Mouse (Mus musculus) Patski (cell line): Measurements from ENCODE around the gene Dpy19l1. TPM values are rescaled to one million over a fixed set of nuclear protein-coding genes. Genes with fewer than 3 reads are reported as not detected.

Experiments
- ATAC-seq: fragments of 100-300 bp; one replicate; pipeline ENCODE4 v1.8.0; 2021
- CTCF ChIA-PET: fragments of 350-600 bp; sonication (Branson Sonifier 250); formaldehyde crosslinking; loops from one replicate; lab custom pipeline; 2022; ENCODE audit warnings: inconsistent platforms; lab: Charles Lee
- POLR2A ChIA-PET: fragments of 350-600 bp; sonication (Branson Sonifier 250); formaldehyde crosslinking; loops from one replicate; lab custom pipeline; 2022; ENCODE audit warnings: antibody characterized with exemption, inconsistent platforms; lab: Charles Lee
- DNase-seq: peaks from one replicate; pipeline ENCODE4 v3.0.0-alpha.2; 2011; ENCODE audit warnings: low read depth, low spot score
- H3K27me3 ChIP-seq: fragments of 371-371 bp; one replicate; pipeline ENCODE4 v1.5.1; 2021
- CTCF ChIP-seq: fragments of 100-300 bp; IDR thresholded peaks from one replicate; pipeline ENCODE4 v1.5.1; 2021
- in situ Hi-C: fragments of 300-500 bp; cut with MboI; formaldehyde crosslinking; loops from 3 replicates; pipeline ENCODE4 v1.11.1; 2018; ENCODE audit warnings: low pct_unique_long_range_greater_than_20kb, mixed read lengths
- polyA plus RNA-seq: library from polyadenylated mRNA; unstranded; gene quantifications from one replicate; pipeline ENCODE4 v1.2.3, GENCODE M21; 2021

Dpy19l1 gene
- polyA plus RNA-seq, 1 experiment from 2014 or later, result 25.4 TPM

GRCm38 (mm10) chr9:24505017-24505763 lies 2.2 kb upstream of the Dpy19l1 start:
- CTCF ChIA-PET, result no interaction called here
- no peak for DNase-seq
- in situ Hi-C loops, result loop anchor here (5.0 to 25.0 kb wide), 3 partner anchors 388 to 1243 kb away; no protein-coding TSS in a partner anchor
- no peak for TF ChIP-seq CTCF
- no peaks in the 10 kb centered on the region for H3K27me3 ChIP-seq
- POLR2A ChIA-PET, result no interaction called here
- ATAC-seq, result no peak

DNA sequence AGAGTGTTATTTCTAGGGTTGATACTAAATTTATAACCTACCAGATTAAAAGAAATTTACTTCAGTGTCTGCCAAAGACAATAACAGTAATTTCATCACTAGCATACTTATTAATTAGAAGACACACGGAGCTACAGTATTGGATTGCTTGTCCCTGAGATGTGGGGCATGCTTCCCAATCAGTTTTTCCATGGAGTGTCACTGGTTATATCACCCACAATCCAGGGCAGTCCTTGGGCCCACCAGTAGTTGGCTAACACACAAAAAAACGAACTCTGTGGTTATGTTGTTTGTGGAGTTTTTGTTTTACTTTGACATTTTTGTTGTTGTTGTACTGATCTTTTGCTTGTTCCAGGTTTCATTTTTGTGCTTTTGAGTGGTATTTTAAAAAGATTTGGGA lies 1.4 kb upstream of the Dpy19l1 start:
- H3K27me3 ChIP-seq, result no peaks in the 10 kb centered on the region
- DNase-seq, result no peak
- ChIA-PET POLR2A (interaction anchor here (0.6 kb wide), 1 partner anchor 195 kb away, joined by 3 read pairs; no protein-coding TSS in a partner anchor), CTCF (interaction anchor here (0.7 kb wide), 1 partner anchor 8 kb away, joined by 3 read pairs; no protein-coding TSS in a partner anchor)
- no peak for TF ChIP-seq CTCF
- ATAC-seq, result no peak
- in situ Hi-C loops, result loop anchor here (25.0 kb wide), 2 partner anchors 817 to 1242 kb away; no protein-coding TSS in a partner anchor

- DNase-seq (no peak), ATAC-seq (no peak)
- ChIA-PET CTCF (interaction anchor here (0.7 kb wide), 1 partner anchor 9 kb away, joined by 3 read pairs; no protein-coding TSS in a partner anchor), POLR2A (interaction anchor here (0.6 kb wide), 1 partner anchor 194 kb away, joined by 3 read pairs; no protein-coding TSS in a partner anchor)
- no peak for TF ChIP-seq CTCF
- in situ Hi-C loops, result loop anchor here (25.0 kb wide), 2 partner anchors 817 to 1242 kb away; no protein-coding TSS in a partner anchor
- no peaks in the 10 kb centered on the region for H3K27me3 ChIP-seq
Observed at GRCm38 (mm10) chr9:24503858-24504219, 899 bp upstream of the Dpy19l1 start.

GRCm38 (mm10) chr9:24502571-24503004 lies 352 bp downstream of the Dpy19l1 start:
- peak; percentile 72 for ATAC-seq
- ChIA-PET CTCF (interaction anchor here (0.7 to 3.4 kb wide), 5 partner anchors 11 to 1039 kb away, joined by 3 to 11 read pairs (median 3); no protein-coding TSS in a partner anchor), POLR2A (interaction anchor here (1.2 kb wide), 1 partner anchor 13 kb away, joined by 3 read pairs; no protein-coding TSS in a partner anchor)
- H3K27me3 ChIP-seq, result no peaks in the 10 kb centered on the region
- no peak for TF ChIP-seq CTCF
- in situ Hi-C loops, result loop anchor here (25.0 kb wide), 2 partner anchors 815 to 1240 kb away; no protein-coding TSS in a partner anchor
- no peak for DNase-seq

DNA sequence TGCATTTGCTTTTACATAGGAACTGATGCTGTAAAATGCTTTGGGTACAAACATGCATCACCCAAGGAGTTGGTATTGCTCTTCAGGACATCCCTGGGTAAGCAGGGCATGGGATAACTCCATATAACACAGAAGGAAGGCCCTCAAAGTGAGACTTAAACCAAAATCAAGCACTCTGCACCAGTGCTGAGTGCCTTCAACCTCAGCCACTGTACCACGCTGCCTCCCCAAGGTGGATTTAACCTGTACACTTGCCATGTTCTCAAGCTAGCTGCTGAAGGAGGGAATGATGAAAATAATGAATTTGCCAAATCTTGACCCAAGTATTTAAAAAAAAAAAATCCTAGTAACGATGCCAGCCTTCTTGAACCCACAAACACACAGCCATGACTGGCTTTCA lies 1.3 kb downstream of the Dpy19l1 start:
- no peak for ATAC-seq
- POLR2A ChIA-PET, result interaction anchor here (0.6 to 1.2 kb wide), 2 partner anchors 12 to 387 kb away, joined by 3 read pairs; no protein-coding TSS in a partner anchor
- no peaks in the 10 kb centered on the region for H3K27me3 ChIP-seq
- peak; percentile 60 for TF ChIP-seq CTCF
- CTCF ChIA-PET, result interaction anchor here (1.0 to 3.4 kb wide), 2 partner anchors 10 to 381 kb away, joined by 3 to 11 read pairs; no protein-coding TSS in a partner anchor
- in situ Hi-C loops, result loop anchor here (25.0 kb wide), 2 partner anchors 814 to 1239 kb away; no protein-coding TSS in a partner anchor
- DNase-seq, result no peak

DNA sequence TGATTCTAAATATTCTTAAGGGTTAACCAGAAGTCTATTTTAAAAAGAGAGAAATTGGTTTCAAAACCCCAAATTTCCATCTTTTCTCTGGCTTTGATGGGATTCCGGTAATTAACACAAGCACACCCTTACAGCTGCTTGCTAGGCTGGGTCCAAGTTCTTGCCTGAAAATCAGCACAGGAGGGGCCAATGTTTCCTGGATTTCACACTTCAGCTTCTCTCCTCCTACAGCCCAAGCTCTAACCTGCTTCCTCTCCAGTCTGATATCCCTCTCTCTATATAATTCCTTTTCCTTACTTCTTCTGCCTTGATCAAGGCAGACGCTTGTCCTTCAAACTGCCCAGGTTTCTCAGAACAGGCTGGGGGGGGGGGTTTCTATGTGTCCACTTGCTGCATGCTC lies 6.7 kb downstream of the Dpy19l1 start:
- no peak for ATAC-seq
- no peak for DNase-seq
- no peak for TF ChIP-seq CTCF
- CTCF ChIA-PET, result no interaction called here
- POLR2A ChIA-PET, result no interaction called here
- H3K27me3 ChIP-seq, result no peaks in the 10 kb centered on the region
- in situ Hi-C loops, result no loop called here

GRCm38 (mm10) chr9:24490516-24490915 lies 12.4 kb downstream of the Dpy19l1 start:
- no peak for TF ChIP-seq CTCF
- no peak for DNase-seq
- ChIA-PET POLR2A (no interaction called here), CTCF (interaction anchor here (1.1 kb wide), 1 partner anchor 12 kb away, joined by 3 read pairs; no protein-coding TSS in a partner anchor)
- H3K27me3 ChIP-seq, result no peaks in the 10 kb centered on the region
- in situ Hi-C loops, result no loop called here
- ATAC-seq, result no peak

DNA sequence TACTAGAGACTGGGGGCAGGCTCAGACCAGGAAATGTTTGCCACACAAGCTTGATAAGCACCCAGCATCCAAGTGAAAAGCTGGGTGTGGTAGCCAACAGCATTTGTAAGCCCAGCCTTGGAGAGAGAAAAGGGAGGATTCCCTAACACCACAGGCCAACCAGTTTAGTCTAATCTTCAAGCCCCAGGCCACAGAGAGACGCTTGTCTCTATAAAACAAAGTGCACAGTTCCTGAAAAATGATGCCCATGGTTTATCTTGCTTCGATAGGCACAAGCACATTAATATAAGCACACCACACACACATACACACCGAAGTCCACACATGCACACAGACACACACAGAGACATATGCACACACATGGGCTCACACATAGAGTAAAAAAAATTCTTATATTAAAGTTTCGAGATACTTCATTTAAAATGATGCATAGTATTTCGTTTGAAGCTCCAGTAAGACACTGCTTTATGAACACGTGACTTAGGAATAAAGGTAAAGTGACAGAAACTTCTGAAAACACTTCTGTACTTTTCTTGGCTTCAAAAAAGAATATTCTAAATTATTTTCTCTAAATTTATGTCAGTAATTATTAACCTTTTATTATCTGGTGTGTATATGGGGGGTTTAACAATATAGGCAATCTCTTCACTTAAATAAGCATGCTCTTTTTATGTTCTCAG lies 14.4 kb downstream of the Dpy19l1 start:
- in situ Hi-C loops, result no loop called here
- H3K27me3 ChIP-seq, result no peaks in the 10 kb centered on the region
- no peak for TF ChIP-seq CTCF
- ChIA-PET POLR2A (interaction anchor here (1.4 kb wide), 1 partner anchor 14 kb away, joined by 3 read pairs; the partner anchor contains the start of gene Dpy19l1), CTCF (no interaction called here)
- no peak for ATAC-seq
- no peak for DNase-seq

- CTCF ChIA-PET, result no interaction called here
- POLR2A ChIA-PET, result no interaction called here
- no peak for ATAC-seq
- TF ChIP-seq CTCF, result no peak
- H3K27me3 ChIP-seq, result no peaks in the 10 kb centered on the region
- no peak for DNase-seq
- in situ Hi-C loops, result no loop called here
Observed at GRCm38 (mm10) chr9:24482375-24482774, 20.6 kb downstream of the Dpy19l1 start.

DNA sequence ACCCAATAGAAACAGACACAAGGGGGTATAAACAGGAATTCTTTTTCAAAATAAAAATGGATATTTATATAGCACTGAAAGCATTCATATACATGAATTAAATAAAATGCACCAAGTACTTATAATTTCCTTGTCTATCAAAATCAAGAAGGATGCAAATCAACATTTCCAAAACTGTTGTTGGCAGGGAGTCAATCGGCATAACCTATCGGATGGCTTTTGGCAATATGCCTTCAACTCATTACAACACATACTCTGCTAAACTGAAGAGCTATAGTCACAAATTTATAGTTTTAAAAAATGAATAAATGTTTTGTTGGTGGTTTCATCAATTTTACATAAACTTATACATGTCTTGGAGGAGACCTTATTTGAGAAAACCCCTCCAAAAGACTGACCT lies 25.7 kb downstream of the Dpy19l1 start:
- ATAC-seq (no peak), DNase-seq (no peak)
- no peak for TF ChIP-seq CTCF
- ChIA-PET CTCF (no interaction called here), POLR2A (no interaction called here)
- H3K27me3 ChIP-seq, result no peaks in the 10 kb centered on the region
- in situ Hi-C loops, result no loop called here
